Mouse (Mus musculus) kidney, adult 2 months (tissue): ENCODE results near the gene Bcl9l.

Experiments used
- CTCF ChIP-seq: fragments of 200-500 bp; conservative IDR thresholded peaks from 2 replicates; pipeline ENCODE4 v1.5.1; 2011; ENCODE audit warnings: low read depth, mild to moderate bottlenecking, control low read depth, low read length, moderate library complexity, mixed read lengths; ENCODE audit not compliant: insufficient read depth, insufficient read length
- POLR2A ChIP-seq: fragments of 200-500 bp; IDR thresholded peaks from one replicate; pipeline ENCODE4 v1.6.1; 2011; ENCODE audit warnings: low read depth, low read length, control low read depth

GRCm38 (mm10) chr9:44524235-44524826 is 41.7 kb downstream of the Bcl9l start:
- no peak for TF ChIP-seq CTCF
- no peak for TF ChIP-seq POLR2A
